Mouse (Mus musculus) ES-E14 (cell line): ENCODE data around the gene Zfpm1. TPM values are rescaled to one million over a fixed set of nuclear protein-coding genes. Genes with fewer than 3 reads are reported as not detected.

Experiments used
- DNase-seq: peaks from one replicate; pipeline ENCODE4 v3.0.0-alpha.2; 2013; ENCODE audit warnings: low read depth, low spot score
- H3K27ac ChIP-seq: 2 replicates; pipeline ENCODE4 v1.5.1; 2012; ENCODE audit warnings: low read depth, mild to moderate bottlenecking, low read length, moderate library complexity, mixed read lengths; ENCODE audit not compliant: poor library complexity, insufficient read depth, severe bottlenecking
- H3K36me3 ChIP-seq: 2 replicates; pipeline ENCODE4 v1.6.1; 2012; ENCODE audit warnings: mild to moderate bottlenecking, low read length, moderate library complexity, mixed read lengths; ENCODE audit not compliant: control insufficient read depth, poor library complexity, insufficient read depth, severe bottlenecking
- H3K4me1 ChIP-seq, 2 experiments: fragments of 150-350 bp in 1 of 2; sonication (generic) in 1 of 2; 2 replicates each; pipeline ENCODE4 v1.6.1; 2012; ENCODE audit warnings: low read length in 2 of 2, mild to moderate bottlenecking in 1 of 2, mixed read lengths in 1 of 2; ENCODE audit not compliant: control insufficient read depth in 2 of 2, insufficient read depth in 2 of 2, poor library complexity in 1 of 2
- H3K4me3 ChIP-seq, 2 experiments: fragments of 150-350 bp in 1 of 2; sonication (generic) in 1 of 2; 2 replicates each; pipeline ENCODE4 v1.5.1; 2012; ENCODE audit warnings: low read length in 2 of 2, low read depth in 1 of 2, mild to moderate bottlenecking in 1 of 2, mixed read lengths in 1 of 2; ENCODE audit not compliant: insufficient read depth in 1 of 2, poor library complexity in 1 of 2, severe bottlenecking in 1 of 2
- H3K9ac ChIP-seq: 2 replicates; pipeline ENCODE4 v1.6.1; 2012; ENCODE audit warnings: low read depth, mild to moderate bottlenecking, low read length, mixed read lengths; ENCODE audit not compliant: poor library complexity, insufficient read depth, severe bottlenecking
- H3K9me3 ChIP-seq: fragments of 150-350 bp; sonication (generic); 2 replicates; pipeline ENCODE4 v1.6.1; 2012; ENCODE audit warnings: low read depth, mild to moderate bottlenecking, low read length; ENCODE audit not compliant: control insufficient read depth, insufficient read depth
- CHD2 ChIP-seq: IDR thresholded peaks from 2 replicates; pipeline ENCODE4 v1.6.1; 2014; ENCODE audit warnings: mild to moderate bottlenecking, low read depth, low read length, inconsistent platforms
- HCFC1 ChIP-seq: IDR thresholded peaks from 2 replicates; pipeline ENCODE4 v1.6.1; 2012; ENCODE audit warnings: low read length, inconsistent platforms, borderline replicate concordance; ENCODE audit not compliant: insufficient read depth
- MAFK ChIP-seq: IDR thresholded peaks from 2 replicates; pipeline ENCODE4 v1.6.1; 2014; ENCODE audit warnings: mild to moderate bottlenecking, low read depth, low read length, inconsistent platforms; ENCODE audit not compliant: insufficient read depth
- ZC3H11A ChIP-seq: IDR thresholded peaks from 2 replicates; pipeline ENCODE4 v1.6.1; 2012; ENCODE audit warnings: low read depth, mild to moderate bottlenecking, inconsistent platforms, low read length, borderline replicate concordance
- ZNF384 ChIP-seq: IDR thresholded peaks from 2 replicates; pipeline ENCODE4 v1.6.1; 2012; ENCODE audit warnings: low read depth, low read length, inconsistent platforms
- in situ Hi-C, 2 experiments: fragments of 600-800 bp; cut with MboI; formaldehyde crosslinking; loops; one replicate each; pipeline ENCODE4 v1.15.1; 2025; ENCODE audit warnings: low sequenced_read_pairs in 2 of 2, inconsistent platforms in 1 of 2; ENCODE audit not compliant: unreplicated experiment in 2 of 2
- total RNA-seq: library from RNA; depleted of rRNA; stranded (reverse); fragments of 300-350 nt; gene quantifications from 2 replicates; pipeline ENCODE4 v1.2.3, GENCODE M21; 2012

Zfpm1 gene
- total RNA-seq, 1 experiment: 8.5 TPM

DNA sequence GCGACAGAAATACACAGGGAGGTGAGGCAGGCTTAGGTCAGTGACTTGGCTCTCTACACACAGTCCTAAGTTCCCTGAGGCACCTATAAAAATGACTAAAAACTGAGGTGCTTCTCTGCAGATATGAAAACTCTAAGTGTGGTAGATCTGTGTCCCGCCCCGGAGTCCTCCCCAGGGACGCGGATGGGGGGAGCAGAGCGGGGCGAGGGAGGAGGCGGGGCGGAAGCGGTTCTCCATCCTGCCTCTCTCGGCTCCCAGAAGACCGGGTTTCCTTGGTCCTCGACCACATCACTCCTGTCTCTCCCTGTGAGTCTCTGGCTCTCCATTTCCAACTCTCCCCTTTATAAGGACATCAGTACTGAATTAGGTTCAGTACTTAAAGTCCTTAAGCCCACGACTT, 61.8 kb downstream of the Zfpm1 start:
- H3K4me1 ChIP-seq: peaks cover 2 to 14% of the 10 kb centered on the region in 2 experiments; a peak in 3 of 4 replicates
- peak overlapping the region; percentile 17; the same call in 1 of the 2 replicates for H3K9ac ChIP-seq
- no peaks in the 10 kb centered on the region for H3K36me3 ChIP-seq
- H3K27ac ChIP-seq: no peak overlapping the region
- no peaks in the 10 kb centered on the region for H3K9me3 ChIP-seq
- no peak for TF ChIP-seq HCFC1
- no peak for TF ChIP-seq MAFK
- TF ChIP-seq ZC3H11A: no peak
- no peak for TF ChIP-seq CHD2
- no peak for TF ChIP-seq ZNF384
- in situ Hi-C loops: no loop called here
- H3K4me3 ChIP-seq: peak overlapping the region; percentile 18 to 42
- DNase-seq: no peak

DNA sequence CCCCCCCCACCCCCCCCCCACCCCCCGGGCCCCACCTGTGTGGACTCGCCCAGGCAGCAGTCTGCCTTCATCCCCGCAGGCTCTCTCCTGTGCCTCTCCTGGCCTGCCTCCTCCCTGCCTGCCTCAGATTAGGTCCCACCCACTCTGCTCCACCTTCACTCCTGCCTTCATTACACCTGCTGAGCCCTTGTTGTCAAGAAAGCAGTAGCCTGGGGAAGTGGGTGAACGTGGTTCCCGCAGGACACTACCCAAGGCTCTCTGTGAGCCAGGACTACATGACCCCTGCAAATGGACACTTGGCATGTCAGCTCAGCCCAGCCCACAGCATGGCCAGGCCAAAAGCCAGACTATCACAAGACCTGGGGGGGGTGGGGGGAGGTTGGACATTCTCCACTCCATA, 62.3 kb downstream of the Zfpm1 start:
- H3K9me3 ChIP-seq: no peaks in the 10 kb centered on the region
- no peak for DNase-seq
- TF ChIP-seq MAFK (no peak), CHD2 (no peak), ZNF384 (no peak), HCFC1 (no peak), ZC3H11A (no peak)
- H3K9ac ChIP-seq: no peak overlapping the region
- H3K4me3 ChIP-seq: 0 out of 4 replicates have a peak overlapping the region, but pooled peaks of 1 of the 2 experiments have one; percentile 12
- in situ Hi-C loops: no loop called here
- no peaks in the 10 kb centered on the region for H3K36me3 ChIP-seq
- H3K27ac ChIP-seq: no peak overlapping the region
- peaks cover 2 to 14% of the 10 kb centered on the region in 2 experiments; a peak in 3 of 4 replicates for H3K4me1 ChIP-seq

DNA sequence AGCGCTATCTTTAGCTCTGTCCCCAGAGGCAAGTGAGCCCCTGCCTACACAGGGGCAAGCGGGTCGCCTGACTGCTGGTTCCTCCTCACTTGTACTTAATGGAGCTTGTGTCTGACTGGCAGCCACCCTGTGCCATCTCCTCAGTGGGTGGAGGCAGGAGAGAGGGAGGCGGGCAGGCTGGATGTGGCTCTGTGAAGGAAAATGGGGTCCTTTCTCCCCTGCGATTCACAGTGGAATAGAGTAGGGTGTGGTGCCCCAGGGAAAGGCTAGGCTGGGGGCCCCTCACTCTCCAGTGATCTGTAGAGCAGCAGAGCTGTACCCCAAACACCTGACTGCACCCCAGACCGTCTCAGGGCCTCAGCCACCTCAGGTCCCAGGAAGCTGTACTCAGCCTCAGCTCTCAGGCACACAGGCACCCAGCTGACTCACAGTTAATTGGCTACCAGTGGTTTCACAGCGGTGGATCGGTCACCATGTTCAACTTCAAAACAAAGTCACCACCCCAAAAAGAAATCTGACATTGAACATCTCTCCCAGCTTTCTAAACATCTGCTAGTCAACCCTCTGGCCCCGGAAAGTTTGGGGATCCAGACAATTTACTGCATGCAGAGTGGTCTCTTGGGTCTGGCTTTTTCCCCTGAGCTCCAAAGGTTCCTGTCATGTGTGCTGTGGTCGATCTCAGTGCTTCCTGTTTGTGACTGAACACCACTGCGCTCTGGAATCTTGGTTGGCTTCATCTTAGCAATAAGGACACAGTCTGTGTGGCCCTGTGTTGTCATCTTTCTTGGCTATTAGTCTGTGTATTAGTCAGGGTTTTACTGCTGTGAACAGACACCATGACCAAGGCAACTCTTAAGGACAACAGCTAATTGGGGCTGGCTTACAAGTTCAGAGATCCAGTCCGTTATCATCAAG, 63.5 kb downstream of the Zfpm1 start:
- Histone ChIP-seq H3K36me3 (no peaks in the 10 kb centered on the region), H3K4me1 (peaks cover 2 to 19% of the 10 kb centered on the region in 2 experiments; a peak in 3 of 4 replicates), H3K9me3 (no peaks in the 10 kb centered on the region), H3K4me3 (no peak overlapping the region; a peak in 1 of 4 replicates), H3K27ac (no peak overlapping the region), H3K9ac (0 out of 2 replicates have a peak overlapping the region, but pooled peaks have one; percentile 34)
- TF ChIP-seq ZC3H11A (no peak), ZNF384 (no peak), MAFK (no peak), CHD2 (no peak), HCFC1 (no peak)
- in situ Hi-C loops: no loop called here
- no peak for DNase-seq

DNA sequence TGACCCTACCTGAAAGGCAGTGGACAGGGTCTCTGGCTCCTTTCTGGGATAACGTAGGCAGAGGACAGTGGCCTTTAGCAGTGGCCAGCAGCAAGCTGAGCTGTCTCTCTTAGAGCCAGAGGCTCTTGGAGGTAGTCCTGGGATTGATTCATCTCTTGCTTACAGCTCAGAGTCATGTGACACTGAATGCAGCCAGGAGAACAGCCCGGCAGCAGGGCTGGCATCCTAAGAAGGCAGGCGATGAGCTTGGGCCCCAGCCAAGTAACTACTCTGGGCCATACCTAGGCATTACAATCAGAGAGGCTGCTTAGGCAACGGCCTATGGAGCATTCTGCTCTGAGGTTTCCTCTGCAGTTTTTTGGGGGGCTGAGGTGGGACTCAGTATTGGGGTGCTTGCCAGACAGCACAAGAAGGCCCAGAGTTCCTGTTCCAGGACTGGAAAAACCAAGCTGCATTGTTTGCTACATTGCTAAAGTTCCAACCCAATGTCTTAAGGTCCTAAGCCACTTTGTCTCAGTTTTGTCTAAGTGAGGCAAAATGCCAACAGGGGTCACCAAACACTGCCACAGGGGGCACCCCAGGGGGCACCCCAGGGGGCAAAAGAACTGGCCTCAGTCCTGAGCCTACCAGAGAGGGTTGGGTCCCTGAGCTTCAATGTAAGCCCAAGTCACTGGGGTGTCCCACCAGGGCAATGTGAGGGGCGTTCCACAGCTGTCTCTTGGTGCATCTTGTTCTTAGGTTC, 66.0 kb downstream of the Zfpm1 start:
- DNase-seq: no peak
- no peaks in the 10 kb centered on the region for H3K9me3 ChIP-seq
- H3K27ac ChIP-seq: no peak overlapping the region
- peaks cover 5 to 32% of the 10 kb centered on the region in 2 experiments; a peak in 3 of 4 replicates for H3K4me1 ChIP-seq
- H3K4me3 ChIP-seq: no peak overlapping the region
- no peak overlapping the region for H3K9ac ChIP-seq
- TF ChIP-seq ZC3H11A (no peak), ZNF384 (no peak), CHD2 (no peak), MAFK (no peak), HCFC1 (no peak)
- H3K36me3 ChIP-seq: no peaks in the 10 kb centered on the region
- in situ Hi-C loops: no loop called here
